Mouse (Mus musculus): ENCODE data around the gene A730061H03Rik. TPM values are rescaled to one million over a fixed set of nuclear protein-coding genes. Genes with fewer than 3 reads are reported as not detected.
A peak's percentile ranks its signal among the peaks of the same experiment; 100 is the strongest.

Gene A730061H03Rik
- total and polyA plus RNA-seq, 3 experiments, result 0.17 to 43.1 (median 0.87) TPM

GRCm38 (mm10) chr14:55567496-55567895 lies 7.3 kb upstream of the A730061H03Rik start:
- H3K27me3 ChIP-seq (ENCODE audit: insufficient read depth, low read length), result no peaks in the 10 kb centered on the region
- H3K36me3 ChIP-seq (replicated peaks), result peaks cover 84% of the 10 kb centered on the region
- DNase-seq (ENCODE audit: low spot score) (no peak), ATAC-seq (ENCODE audit: extremely low read depth, insufficient number of reproducible peaks, low FRiP score, poor library complexity, severe bottlenecking) (no peak)
- TF ChIP-seq TAL1 (conservative IDR thresholded peaks at IDR 0.05; ENCODE audit: low read depth, low read length) (no peak), POLR2AphosphoS5 (IDR thresholded peaks at IDR 0.05; ENCODE audit: insufficient replicate concordance, low read depth, low read length) (no peak), CTCF (IDR thresholded peaks at IDR 0.05; ENCODE audit: low read depth, low read length) (no peak), GATA1 (IDR thresholded peaks at IDR 0.05; ENCODE audit: borderline replicate concordance, low read length) (no peak), GATA2 (IDR thresholded peaks at IDR 0.05; ENCODE audit: borderline replicate concordance, low read depth, low read length) (no peak)
- peaks cover 28% of the 10 kb centered on the region for H3K4me1 ChIP-seq (ENCODE audit: insufficient read depth, low read depth, low read length)
- no peak overlapping the region for H3K4me3 ChIP-seq (ENCODE audit: low read depth, low read length)
- H3K9me3 ChIP-seq (replicated peaks), result no peaks in the 10 kb centered on the region

DNA sequence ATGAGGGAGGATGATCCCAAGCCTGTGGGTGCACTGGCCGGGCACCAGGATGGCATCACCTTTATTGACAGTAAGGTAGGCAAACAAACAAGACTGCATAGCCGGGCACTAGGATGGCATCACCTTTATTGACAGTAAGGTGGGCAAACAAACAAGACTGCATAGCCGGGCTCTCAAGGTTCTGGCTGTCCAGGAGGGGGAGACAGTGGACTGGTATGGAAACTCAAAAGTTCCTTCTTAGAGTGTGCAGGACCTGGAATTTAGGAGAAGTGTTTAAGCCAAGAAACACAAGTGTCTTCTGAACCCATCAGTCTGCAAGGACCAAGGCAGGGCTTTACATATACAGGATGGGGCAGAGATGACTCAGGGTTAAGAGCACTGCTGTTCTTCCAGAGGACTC lies 5.5 kb upstream of the A730061H03Rik start:
- Histone ChIP-seq H3K36me3 (replicated peaks) (peaks cover 95% of the 10 kb centered on the region), H3K9me3 (replicated peaks) (no peaks in the 10 kb centered on the region), H3K4me3 (ENCODE audit: low read depth, low read length) (no peak overlapping the region), H3K27me3 (ENCODE audit: insufficient read depth, low read length) (no peaks in the 10 kb centered on the region), H3K4me1 (ENCODE audit: insufficient read depth, low read depth, low read length) (peaks cover 24% of the 10 kb centered on the region)
- TF ChIP-seq TAL1 (conservative IDR thresholded peaks at IDR 0.05; ENCODE audit: low read depth, low read length) (no peak), POLR2AphosphoS5 (IDR thresholded peaks at IDR 0.05; ENCODE audit: insufficient replicate concordance, low read depth, low read length) (no peak), GATA2 (IDR thresholded peaks at IDR 0.05; ENCODE audit: borderline replicate concordance, low read depth, low read length) (no peak), CTCF (IDR thresholded peaks at IDR 0.05; ENCODE audit: low read depth, low read length) (no peak), GATA1 (IDR thresholded peaks at IDR 0.05; ENCODE audit: borderline replicate concordance, low read length) (no peak)
- ATAC-seq (ENCODE audit: extremely low read depth, insufficient number of reproducible peaks, low FRiP score, poor library complexity, severe bottlenecking) (no peak), DNase-seq (ENCODE audit: low spot score) (no peak)

DNA sequence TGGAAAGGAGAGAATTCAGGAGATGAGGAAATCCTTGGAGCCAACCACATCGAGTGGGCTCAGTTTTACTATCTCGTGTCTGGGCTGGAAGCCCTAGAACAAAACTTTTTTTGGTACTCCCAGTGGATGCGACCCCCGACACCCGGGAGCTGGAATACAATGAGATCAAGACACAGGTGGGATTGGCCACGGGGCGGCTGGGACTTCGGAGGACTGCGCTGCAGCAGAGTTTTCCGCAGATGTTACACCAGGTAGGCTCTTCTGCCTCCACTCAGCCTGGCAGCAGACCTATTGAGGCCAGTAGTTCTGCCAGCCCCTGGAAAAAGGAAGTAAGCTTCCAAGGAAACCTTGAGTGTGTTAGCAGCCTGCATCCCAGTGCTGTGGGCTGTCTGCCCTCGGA lies 3.0 kb upstream of the A730061H03Rik start:
- DNase-seq (ENCODE audit: low spot score) (no peak), ATAC-seq (ENCODE audit: extremely low read depth, insufficient number of reproducible peaks, low FRiP score, poor library complexity, severe bottlenecking) (no peak)
- no peak overlapping the region for H3K4me3 ChIP-seq (ENCODE audit: low read depth, low read length)
- H3K36me3 ChIP-seq (replicated peaks), result peaks cover 71% of the 10 kb centered on the region
- TF ChIP-seq CTCF (IDR thresholded peaks at IDR 0.05; ENCODE audit: low read depth, low read length) (no peak), GATA2 (IDR thresholded peaks at IDR 0.05; ENCODE audit: borderline replicate concordance, low read depth, low read length) (no peak), TAL1 (conservative IDR thresholded peaks at IDR 0.05; ENCODE audit: low read depth, low read length) (no peak), GATA1 (IDR thresholded peaks at IDR 0.05; ENCODE audit: borderline replicate concordance, low read length) (no peak), POLR2AphosphoS5 (IDR thresholded peaks at IDR 0.05; ENCODE audit: insufficient replicate concordance, low read depth, low read length) (no peak)
- H3K9me3 ChIP-seq (replicated peaks), result no peaks in the 10 kb centered on the region
- H3K4me1 ChIP-seq (ENCODE audit: insufficient read depth, low read depth, low read length), result peaks cover 24% of the 10 kb centered on the region
- no peaks in the 10 kb centered on the region for H3K27me3 ChIP-seq (ENCODE audit: insufficient read depth, low read length)

DNA sequence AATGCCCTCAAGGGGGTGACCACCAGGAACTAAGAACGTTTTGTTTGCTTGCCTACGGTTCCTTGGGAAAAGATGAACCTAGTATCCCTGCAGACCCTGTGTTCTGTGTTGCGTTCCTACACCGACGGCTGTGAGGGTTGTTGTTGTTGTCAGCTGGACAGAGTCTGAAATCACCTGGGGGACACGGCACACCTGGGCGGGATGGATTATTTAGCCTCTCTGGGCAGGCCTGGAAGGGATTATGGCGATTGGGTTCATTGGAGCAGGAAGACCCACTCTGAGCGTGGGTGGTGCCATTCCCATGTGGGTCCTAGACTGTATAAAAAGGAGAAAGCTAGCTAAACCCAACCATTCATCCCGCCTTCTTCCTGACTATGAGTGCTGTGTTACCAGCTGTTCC lies 1.7 kb upstream of the A730061H03Rik start:
- Histone ChIP-seq H3K9me3 (replicated peaks) (no peaks in the 10 kb centered on the region), H3K4me1 (ENCODE audit: insufficient read depth, low read depth, low read length) (peaks cover 38% of the 10 kb centered on the region), H3K36me3 (replicated peaks) (peaks cover 57% of the 10 kb centered on the region), H3K4me3 (ENCODE audit: low read depth, low read length) (no peak overlapping the region; the same call in 1 of the 2 replicates), H3K27me3 (ENCODE audit: insufficient read depth, low read length) (no peaks in the 10 kb centered on the region)
- TF ChIP-seq CTCF (IDR thresholded peaks at IDR 0.05; ENCODE audit: low read depth, low read length), result no peak
- no peak for TF ChIP-seq TAL1 (conservative IDR thresholded peaks at IDR 0.05; ENCODE audit: low read depth, low read length)
- no peak for TF ChIP-seq GATA2 (IDR thresholded peaks at IDR 0.05; ENCODE audit: borderline replicate concordance, low read depth, low read length)
- no peak for TF ChIP-seq GATA1 (IDR thresholded peaks at IDR 0.05; ENCODE audit: borderline replicate concordance, low read length)
- TF ChIP-seq POLR2AphosphoS5 (IDR thresholded peaks at IDR 0.05; ENCODE audit: insufficient replicate concordance, low read depth, low read length), result no peak
- ATAC-seq (ENCODE audit: extremely low read depth, insufficient number of reproducible peaks, low FRiP score, poor library complexity, severe bottlenecking) (no peak), DNase-seq (ENCODE audit: low spot score) (no peak)

- DNase-seq (ENCODE audit: low spot score) (peak; percentile 72), ATAC-seq (ENCODE audit: extremely low read depth, insufficient number of reproducible peaks, low FRiP score, poor library complexity, severe bottlenecking) (0 out of 2 replicates have a peak, but pooled peaks have one; percentile 18)
- Histone ChIP-seq H3K9me3 (replicated peaks) (no peaks in the 10 kb centered on the region), H3K4me1 (ENCODE audit: insufficient read depth, low read depth, low read length) (peaks cover 54% of the 10 kb centered on the region), H3K4me3 (ENCODE audit: low read depth, low read length) (peak within 1 kb of the TSS; percentile 84), H3K36me3 (replicated peaks) (peaks cover 37% of the 10 kb centered on the region), H3K27me3 (ENCODE audit: insufficient read depth, low read length) (no peaks in the 10 kb centered on the region)
- TF ChIP-seq TAL1 (conservative IDR thresholded peaks at IDR 0.05; ENCODE audit: low read depth, low read length), result no peak
- no peak for TF ChIP-seq CTCF (IDR thresholded peaks at IDR 0.05; ENCODE audit: low read depth, low read length)
- TF ChIP-seq GATA1 (IDR thresholded peaks at IDR 0.05; ENCODE audit: borderline replicate concordance, low read length), result no peak
- no peak for TF ChIP-seq GATA2 (IDR thresholded peaks at IDR 0.05; ENCODE audit: borderline replicate concordance, low read depth, low read length)
- no peak for TF ChIP-seq POLR2AphosphoS5 (IDR thresholded peaks at IDR 0.05; ENCODE audit: insufficient replicate concordance, low read depth, low read length)
Observed at GRCm38 (mm10) chr14:55559799-55560201, 406 bp downstream of the A730061H03Rik start, which contains the start of gene Dcaf11. Dcaf11 (plus strand) TSS chr14:55560006.

- H3K4me1 ChIP-seq (ENCODE audit: insufficient read depth, low read depth, low read length), result peaks cover 61% of the 10 kb centered on the region
- DNase-seq (ENCODE audit: low spot score), result peak; percentile 29
- ATAC-seq (ENCODE audit: extremely low read depth, insufficient number of reproducible peaks, low FRiP score, poor library complexity, severe bottlenecking), result peak; percentile 19; the same call in 1 of the 2 replicates
Observed at GRCm38 (mm10) chr14:55558740-55559448, 1.3 kb downstream of the A730061H03Rik start.

More at GRCm38 (mm10) chr14:55558740-55559448, 1.3 kb downstream of the A730061H03Rik start:
- Histone ChIP-seq H3K36me3 (replicated peaks) (peaks cover 28% of the 10 kb centered on the region), H3K9me3 (replicated peaks) (no peaks in the 10 kb centered on the region), H3K27me3 (ENCODE audit: insufficient read depth, low read length) (no peaks in the 10 kb centered on the region), H3K4me3 (ENCODE audit: low read depth, low read length) (peak overlapping the region; percentile 84)
- TF ChIP-seq TAL1 (conservative IDR thresholded peaks at IDR 0.05; ENCODE audit: low read depth, low read length) (peak; percentile 83), POLR2AphosphoS5 (IDR thresholded peaks at IDR 0.05; ENCODE audit: insufficient replicate concordance, low read depth, low read length) (no peak)

All from G1E (cell line).